Mouse (Mus musculus): ENCODE measurements around the gene U2af1.
"Not testable (repeated sequence)": the region's sequence is repeated elsewhere in the genome, so short reads cannot be mapped to it uniquely, and the experiment has no call there.

Gene U2af1

GRCm38 (mm10) chr17:31658468-31659185 lies at the start of gene U2af1:
Gene U2af1 (minus strand): TSS chr17:31658892.
- peak; percentile 94 to 95 for DNase-seq

DNA sequence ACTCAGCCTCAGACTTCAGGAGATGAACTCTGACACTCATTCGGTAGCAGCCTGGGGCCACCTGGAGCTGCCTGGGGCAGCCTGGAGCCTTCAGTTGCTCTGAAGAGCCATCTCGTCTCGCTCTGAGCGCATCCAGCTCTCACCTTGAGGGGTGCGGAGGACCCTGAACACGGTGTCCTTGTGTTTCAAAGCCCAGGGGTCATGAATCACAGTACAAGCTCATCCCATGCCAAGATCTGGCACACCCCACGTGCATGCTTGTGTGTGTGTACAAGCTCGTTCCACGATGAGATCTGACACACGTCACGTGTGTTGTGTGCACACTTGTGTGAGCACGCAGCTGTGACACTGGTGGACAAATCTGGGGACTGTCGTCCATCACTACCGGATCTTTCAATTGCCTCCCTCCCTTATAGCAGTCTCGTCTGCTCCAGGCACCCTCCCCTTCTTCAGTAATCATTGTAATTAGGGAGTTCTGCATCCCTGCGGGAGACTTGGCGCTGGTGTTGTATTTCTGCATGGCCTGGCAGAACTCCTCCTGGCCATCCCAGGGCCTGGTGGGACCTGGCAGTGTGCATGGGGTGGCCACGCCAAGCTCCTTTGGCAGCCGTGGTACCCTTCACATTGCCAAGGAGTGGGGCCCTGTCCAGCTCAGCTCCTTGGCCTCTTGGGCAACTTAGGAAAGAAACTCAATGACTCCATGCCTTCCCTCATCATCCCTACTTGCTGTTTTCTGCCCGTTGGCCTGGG lies 46.8 kb upstream of the U2af1 start:
- DNase-seq = no peak

- no peak for DNase-seq
Observed at GRCm38 (mm10) chr17:31703276-31703980, 44.7 kb upstream of the U2af1 start.

DNA sequence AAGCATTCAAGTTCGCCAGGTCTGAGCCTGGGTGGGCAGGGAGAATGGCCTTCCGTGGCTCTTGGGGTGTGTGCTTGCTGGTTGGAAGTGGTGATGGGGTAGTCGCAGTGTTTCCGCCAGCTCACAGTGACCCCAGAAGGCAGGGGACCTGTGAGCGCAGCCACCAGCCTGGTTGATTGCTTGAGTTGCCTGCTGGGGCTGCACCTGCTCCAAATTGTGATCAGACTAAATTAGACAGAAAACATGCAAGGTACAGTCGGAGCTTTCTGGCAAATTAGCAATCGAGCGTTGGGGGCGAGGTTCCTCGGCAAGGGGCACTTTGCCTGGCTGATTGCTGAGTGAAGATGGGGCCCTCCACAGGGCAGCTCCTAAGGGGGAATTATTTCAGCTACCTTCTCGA lies 39.7 kb upstream of the U2af1 start:
- no peak for DNase-seq

DNA sequence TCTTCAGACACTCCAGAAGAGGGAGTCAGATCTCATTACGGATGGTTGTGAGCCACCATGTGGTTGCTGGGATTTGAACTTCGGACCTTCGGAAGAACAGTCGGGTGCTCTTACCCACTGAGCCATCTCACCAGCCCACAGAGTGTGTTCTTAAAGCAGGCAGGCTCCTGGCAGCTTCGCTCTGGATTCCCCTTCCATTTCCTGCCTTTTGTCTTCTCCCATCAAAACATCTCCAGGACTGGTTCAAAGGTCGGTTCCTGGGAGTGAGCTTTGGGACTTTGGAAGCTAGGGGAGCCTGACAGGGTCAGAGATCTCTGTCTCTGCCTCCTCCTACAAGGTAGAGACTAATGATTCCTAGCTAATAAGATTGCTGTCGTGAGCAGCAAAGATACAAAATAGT lies 36.7 kb upstream of the U2af1 start:
- DNase-seq = not testable (repeated sequence)

DNA sequence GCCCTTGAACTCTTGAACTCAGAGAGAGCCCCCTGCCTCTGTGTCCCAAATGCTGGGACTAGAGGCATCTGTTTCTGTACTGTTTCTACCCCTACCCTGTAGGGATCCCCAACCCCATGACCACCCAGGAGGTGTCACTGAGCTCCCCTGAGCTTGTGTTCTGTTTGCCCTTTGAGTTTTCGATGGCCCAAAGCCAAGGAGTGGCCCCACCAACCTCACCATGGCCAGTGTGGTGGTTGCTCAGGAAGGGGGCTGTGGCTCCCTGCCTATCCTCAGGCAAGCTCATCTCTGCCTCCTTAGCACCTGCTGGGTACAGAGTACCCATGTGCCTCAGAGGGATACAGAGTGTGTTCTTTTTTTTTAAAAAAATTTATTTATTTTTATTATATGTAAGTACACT lies 36.3 kb upstream of the U2af1 start:
- no peak for DNase-seq

DNA sequence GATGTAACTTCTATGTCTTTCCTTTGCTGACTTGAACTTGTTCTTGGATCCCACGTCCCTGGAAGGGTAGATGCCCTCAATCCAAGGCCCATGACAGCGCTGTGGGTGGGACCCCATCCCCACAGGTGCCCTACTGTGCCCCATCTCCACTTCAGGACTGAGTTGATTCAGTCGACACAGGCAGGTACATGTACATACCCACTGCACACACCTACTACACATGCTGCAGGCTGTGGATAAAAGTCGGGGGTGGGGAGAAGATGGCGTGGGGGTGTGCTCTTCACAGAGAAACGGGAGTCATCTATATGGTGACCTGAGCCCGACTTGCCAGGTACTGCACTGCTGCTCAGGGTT lies 35.3 kb upstream of the U2af1 start:
- DNase-seq = no peak

DNA sequence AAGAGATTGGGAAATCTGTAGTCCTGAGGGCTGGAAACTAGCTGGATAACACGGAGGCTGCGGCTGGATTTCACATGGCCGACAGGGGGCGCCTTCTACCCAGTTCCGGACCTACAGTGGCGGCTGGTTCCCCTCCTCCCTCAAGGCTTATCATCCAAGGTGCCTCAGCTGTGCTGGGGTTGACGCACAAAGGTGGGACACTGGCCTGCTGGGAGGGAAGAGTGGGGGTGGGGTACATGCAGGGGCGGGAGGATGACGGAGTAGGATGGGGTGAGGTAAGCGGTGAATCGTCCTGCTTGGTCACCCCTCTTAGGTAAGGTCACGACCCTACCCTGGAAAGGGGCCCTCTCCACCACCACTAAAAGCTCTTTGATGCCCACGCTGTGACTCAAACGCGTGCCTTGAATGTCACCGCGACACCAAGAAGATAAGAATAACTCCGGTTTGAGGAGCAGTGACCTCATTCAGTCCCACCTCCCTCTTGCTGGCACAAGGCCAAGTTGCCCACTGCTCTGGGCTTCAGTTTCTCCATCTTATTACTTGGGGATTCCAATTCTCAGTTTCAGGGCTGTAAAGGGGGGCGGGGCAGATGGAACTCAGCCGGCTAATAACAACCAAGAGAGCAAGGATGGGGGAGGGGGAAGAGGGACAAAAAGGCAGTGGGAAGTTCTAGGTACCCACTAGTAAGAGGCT lies 34.8 kb upstream of the U2af1 start:
- peak; percentile 55 for DNase-seq

- DNase-seq = no peak
Observed at GRCm38 (mm10) chr17:31692918-31693317, 34.2 kb upstream of the U2af1 start.

DNA sequence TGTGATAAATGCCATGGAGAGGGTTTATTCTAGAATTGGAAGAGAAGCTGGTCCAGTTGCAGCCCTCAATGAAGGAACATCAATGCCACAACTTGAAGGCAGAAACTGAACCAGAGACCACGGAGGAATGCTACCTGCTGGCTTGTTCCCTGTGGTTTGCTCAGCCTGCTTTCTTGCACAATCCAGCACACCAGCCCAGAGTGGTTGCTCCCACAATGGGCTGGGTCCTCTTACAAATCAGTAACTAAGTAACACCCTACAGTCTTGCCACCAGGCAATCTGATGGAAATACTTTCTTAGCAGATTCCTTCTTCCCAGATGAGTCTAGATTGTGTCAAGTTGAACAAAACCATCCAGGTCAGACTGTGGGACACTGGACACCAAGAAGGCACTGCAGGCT lies 30.9 kb upstream of the U2af1 start:
- DNase-seq = no peak

- DNase-seq = no peak
Observed at GRCm38 (mm10) chr17:31688112-31688511, 29.4 kb upstream of the U2af1 start.

GRCm38 (mm10) chr17:31686225-31686564 lies 27.5 kb upstream of the U2af1 start:
- no peak for DNase-seq

DNA sequence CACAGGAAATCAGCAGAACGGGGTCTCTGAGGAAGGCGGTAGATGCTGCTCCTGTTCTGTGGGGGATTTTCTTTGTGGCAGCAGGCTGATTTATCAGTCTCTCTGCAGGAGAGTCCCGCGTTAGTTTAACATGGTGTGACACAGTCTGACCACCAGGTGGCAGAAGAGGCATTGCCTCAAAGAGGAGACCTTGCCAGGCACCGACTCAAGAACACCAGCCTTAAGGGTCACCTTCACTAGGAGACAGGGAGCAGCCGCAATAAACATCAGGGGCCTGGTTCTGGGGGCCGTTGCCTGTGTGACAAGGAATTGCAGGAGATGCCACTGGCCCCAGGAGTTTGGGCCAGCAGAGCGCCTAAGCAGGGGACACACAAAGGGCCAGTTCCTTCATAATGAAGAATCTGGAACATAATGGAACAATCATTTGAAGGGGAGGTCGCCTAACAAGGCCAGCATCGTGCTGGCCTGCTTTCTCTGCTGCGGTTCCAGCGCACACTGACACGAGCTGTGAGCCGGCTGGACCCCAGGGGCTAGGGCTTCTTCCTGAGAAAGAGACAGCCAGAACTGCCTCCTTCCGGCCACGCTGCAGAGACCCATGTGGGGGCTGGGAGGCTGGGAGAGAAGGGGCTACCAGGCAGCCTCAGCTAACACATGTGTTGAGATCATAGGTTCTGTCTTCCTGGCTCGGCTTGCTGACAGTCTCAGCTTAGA lies 27.0 kb upstream of the U2af1 start:
- peak; percentile 47 to 55 for DNase-seq

- no peak for DNase-seq
Observed at GRCm38 (mm10) chr17:31680450-31680849, 21.8 kb upstream of the U2af1 start.

DNA sequence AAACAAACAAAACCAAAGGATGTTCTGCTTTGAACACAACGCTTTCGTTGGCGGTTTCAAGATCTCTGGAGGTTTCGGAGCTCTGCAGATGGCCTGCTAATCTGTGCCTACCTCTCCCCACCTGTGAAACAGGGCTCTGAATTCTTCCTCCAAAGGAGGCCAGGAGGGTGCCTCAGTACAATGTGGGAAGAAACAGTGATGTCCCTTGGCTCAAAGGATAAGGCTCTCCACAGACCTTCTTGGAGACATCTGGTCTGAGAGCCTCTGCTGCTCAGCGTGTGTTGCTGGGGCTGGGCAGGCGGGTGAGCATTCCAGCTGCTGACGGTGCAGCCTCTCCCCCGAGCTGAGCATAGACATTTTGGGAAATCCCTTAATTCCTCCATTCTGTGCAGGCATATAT lies 18.8 kb upstream of the U2af1 start, which contains the start of gene Cryaa:
TSS of gene Cryaa (plus strand) at position 301 of the 400 bp plus-strand sequence.
- DNase-seq = no peak

GRCm38 (mm10) chr17:31674426-31674825 lies 15.7 kb upstream of the U2af1 start:
- no peak for DNase-seq

DNA sequence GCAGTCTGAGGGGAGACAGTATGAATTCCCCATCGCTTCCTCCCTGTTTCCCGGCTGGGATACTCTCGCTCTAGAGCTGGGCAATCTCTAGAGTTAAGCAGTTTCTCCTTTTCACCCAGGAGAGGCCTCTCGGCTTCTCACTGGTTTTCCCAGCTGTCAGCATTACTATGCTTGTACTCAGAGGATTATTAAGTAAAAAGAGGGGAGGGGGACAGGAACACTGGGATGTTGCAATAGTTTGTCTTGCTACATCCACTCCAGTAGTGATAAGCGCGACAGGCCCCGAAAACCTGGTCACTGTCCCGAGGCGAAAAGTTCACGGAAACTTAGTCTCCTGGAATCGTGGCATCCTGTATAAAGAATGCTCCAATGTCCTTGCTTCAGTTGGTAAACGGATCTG lies 13.6 kb upstream of the U2af1 start:
- DNase-seq = no peak

- no peak for DNase-seq
Observed at GRCm38 (mm10) chr17:31671698-31672097, 13.0 kb upstream of the U2af1 start.

DNA sequence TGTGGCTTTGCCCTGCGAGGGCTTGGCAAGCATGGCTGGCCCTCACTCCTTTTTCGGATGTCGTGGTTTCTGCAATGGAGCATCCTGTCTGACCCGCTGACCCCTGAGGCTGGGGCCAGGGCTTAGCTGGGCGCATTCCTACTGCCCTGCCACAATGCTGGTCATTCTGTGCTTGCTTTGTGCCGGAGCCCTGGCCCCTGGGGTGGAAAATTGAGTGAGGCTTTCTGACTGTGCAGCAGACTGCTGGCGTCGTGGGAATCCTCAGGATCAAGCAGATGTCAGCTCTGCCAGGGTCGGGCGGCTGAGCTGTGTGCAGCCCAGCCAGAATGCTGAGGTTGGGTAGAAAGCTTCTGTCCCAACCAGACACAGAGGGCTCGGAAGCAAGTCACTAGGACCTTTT lies 11.5 kb upstream of the U2af1 start:
- DNase-seq = no peak

- DNase-seq = no peak
Observed at GRCm38 (mm10) chr17:31668306-31668705, 9.6 kb upstream of the U2af1 start.

GRCm38 (mm10) chr17:31664760-31665159 lies 6.1 kb upstream of the U2af1 start:
- peak; percentile 65 to 72 for DNase-seq

GRCm38 (mm10) chr17:31662855-31663254 lies 4.2 kb upstream of the U2af1 start:
- no peak for DNase-seq
